Mouse (Mus musculus) CH12.LX (cell line): ENCODE measurements around the gene Gse1. TPM values are rescaled to one million over a fixed set of nuclear protein-coding genes. Genes with fewer than 3 reads are reported as not detected.

ENCODE experiments used
- DNase-seq: peaks from one replicate; pipeline ENCODE4 v3.0.0-alpha.2; 2013; ENCODE audit errors: extremely low read depth
- H3K27ac ChIP-seq: 2 replicates; pipeline ENCODE4 v1.5.1; 2012; ENCODE audit warnings: low read depth, mild to moderate bottlenecking, control low read depth, moderate library complexity; ENCODE audit not compliant: insufficient read depth
- H3K27me3 ChIP-seq: replicated peaks from 2 replicates; pipeline ENCODE3; 2012; ENCODE audit warnings: inconsistent platforms
- H3K36me3 ChIP-seq, 2 experiments: replicated peaks in 1 of 2; 2 replicates each; pipeline versions ENCODE3 to v1.6.1; 2012; ENCODE audit warnings: inconsistent platforms in 1 of 2, low read length in 1 of 2, mild to moderate bottlenecking in 1 of 2, mixed read lengths in 1 of 2, moderate library complexity in 1 of 2; ENCODE audit not compliant: control insufficient read depth in 1 of 2, insufficient read depth in 1 of 2
- H3K4me1 ChIP-seq, 2 experiments: 2 replicates each; pipeline ENCODE4 v1.6.1; 2012; ENCODE audit warnings: inconsistent platforms in 1 of 2, moderate library complexity in 1 of 2; ENCODE audit not compliant: insufficient read depth in 2 of 2, control insufficient read depth in 1 of 2
- H3K4me2 ChIP-seq: 2 replicates; pipeline ENCODE4 v1.6.1; 2012; ENCODE audit warnings: low read depth, mild to moderate bottlenecking, control low read depth; ENCODE audit not compliant: poor library complexity, insufficient read depth, severe bottlenecking
- H3K4me3 ChIP-seq, 3 experiments: fragments of 150-350 bp in 1 of 3; sonication (generic) in 1 of 3; replicated peaks in 1 of 3; 2 replicates each; pipeline versions ENCODE3 to v1.5.1; 2011 to 2012; ENCODE audit warnings: low read depth in 2 of 3, low read length in 2 of 3, mild to moderate bottlenecking in 2 of 3, moderate library complexity in 2 of 3, control low read depth in 1 of 3, improper control_type of control experiment in 1 of 3, inconsistent platforms in 1 of 3, mixed read lengths in 1 of 3; ENCODE audit not compliant: poor library complexity in 1 of 3
- H3K79me2 ChIP-seq: replicated peaks from 2 replicates; pipeline ENCODE4 v1.6.1; 2012; ENCODE audit warnings: mild to moderate bottlenecking, moderate library complexity; ENCODE audit not compliant: control insufficient read depth, poor library complexity, insufficient read depth, severe bottlenecking; ENCODE audit errors: extremely low read depth
- H3K9ac ChIP-seq: 2 replicates; pipeline ENCODE4 v1.6.1; 2012; ENCODE audit warnings: low read depth, mild to moderate bottlenecking, control low read depth, moderate library complexity; ENCODE audit not compliant: insufficient read depth
- H3K9me3 ChIP-seq: replicated peaks from 2 replicates; pipeline ENCODE3; 2012; ENCODE audit warnings: low read length, inconsistent platforms, mixed read lengths
- BHLHE40 ChIP-seq: IDR thresholded peaks from 2 replicates; pipeline ENCODE4 v1.6.1; 2011; ENCODE audit warnings: mild to moderate bottlenecking, low read depth, low read length, improper control_type of control experiment
- E2F4 ChIP-seq: IDR thresholded peaks from 2 replicates; pipeline ENCODE4 v1.6.1; 2011; ENCODE audit warnings: low read depth, low read length, improper control_type of control experiment; ENCODE audit not compliant: insufficient replicate concordance
- ELF1 ChIP-seq: IDR thresholded peaks from 2 replicates; pipeline ENCODE4 v1.6.1; 2014; ENCODE audit warnings: low read depth, mild to moderate bottlenecking, inconsistent platforms, low read length, improper control_type of control experiment
- EP300 ChIP-seq: IDR thresholded peaks from 2 replicates; pipeline ENCODE4 v1.6.1; 2011; ENCODE audit warnings: low read length, improper control_type of control experiment
- ETS1 ChIP-seq: conservative IDR thresholded peaks from 2 replicates; pipeline ENCODE4 v1.6.1; 2012; ENCODE audit warnings: low read depth, mild to moderate bottlenecking, inconsistent platforms, low read length, improper control_type of control experiment, moderate library complexity
- IRF4 ChIP-seq: IDR thresholded peaks from 2 replicates; pipeline ENCODE4 v1.6.1; 2014; ENCODE audit warnings: low read depth, mild to moderate bottlenecking, inconsistent platforms, low read length, improper control_type of control experiment
- JUN ChIP-seq: IDR thresholded peaks from 2 replicates; pipeline ENCODE4 v1.6.1; 2011; ENCODE audit warnings: low read depth, mild to moderate bottlenecking, low read length, improper control_type of control experiment, moderate library complexity; ENCODE audit not compliant: insufficient read depth
- JUND ChIP-seq: conservative IDR thresholded peaks from 2 replicates; pipeline ENCODE4 v1.6.1; 2011; ENCODE audit warnings: low read depth, low read length, improper control_type of control experiment
- MAX ChIP-seq: IDR thresholded peaks from 2 replicates; pipeline ENCODE4 v1.6.1; 2011; ENCODE audit warnings: low read length, improper control_type of control experiment
- MAZ ChIP-seq: IDR thresholded peaks from 2 replicates; pipeline ENCODE4 v1.6.1; 2012; ENCODE audit warnings: low read depth, mild to moderate bottlenecking, inconsistent platforms, low read length, improper control_type of control experiment, moderate library complexity
- MXI1 ChIP-seq: IDR thresholded peaks from 2 replicates; pipeline ENCODE4 v1.6.1; 2011; ENCODE audit warnings: mild to moderate bottlenecking, low read depth, low read length, improper control_type of control experiment
- NELFE ChIP-seq: IDR thresholded peaks from 2 replicates; pipeline ENCODE4 v1.6.1; 2011; ENCODE audit warnings: low read depth, low read length, improper control_type of control experiment
- NRF1 ChIP-seq: IDR thresholded peaks from 2 replicates; pipeline ENCODE4 v1.6.1; 2014; ENCODE audit warnings: low read depth, mild to moderate bottlenecking, inconsistent platforms, low read length, improper control_type of control experiment, moderate library complexity
- POLR2A ChIP-seq: IDR thresholded peaks from 2 replicates; pipeline ENCODE4 v1.6.1; 2011; ENCODE audit warnings: low read depth, mild to moderate bottlenecking, improper control_type of control experiment, low read length
- POLR2AphosphoS2 ChIP-seq: IDR thresholded peaks from 2 replicates; pipeline ENCODE4 v1.6.1; 2011; ENCODE audit warnings: low read depth, low read length, improper control_type of control experiment
- RAD21 ChIP-seq: IDR thresholded peaks from 2 replicates; pipeline ENCODE4 v1.6.1; 2011; ENCODE audit warnings: low read depth, mild to moderate bottlenecking, low read length, improper control_type of control experiment, moderate library complexity
- RCOR1 ChIP-seq: conservative IDR thresholded peaks from 2 replicates; pipeline ENCODE4 v1.6.1; 2012; ENCODE audit warnings: low read depth, mild to moderate bottlenecking, inconsistent platforms, low read length, improper control_type of control experiment
- SIN3A ChIP-seq: IDR thresholded peaks from 2 replicates; pipeline ENCODE4 v1.6.1; 2012; ENCODE audit warnings: low read length, improper control_type of control experiment, inconsistent platforms
- SMC3 ChIP-seq: IDR thresholded peaks from 2 replicates; pipeline ENCODE4 v1.6.1; 2011; ENCODE audit warnings: low read depth, low read length, improper control_type of control experiment
- USF1 ChIP-seq: IDR thresholded peaks from 2 replicates; pipeline ENCODE4 v1.6.1; 2014; ENCODE audit warnings: low read depth, mild to moderate bottlenecking, inconsistent platforms, low read length, improper control_type of control experiment
- USF2 ChIP-seq: conservative IDR thresholded peaks from 2 replicates; pipeline ENCODE4 v1.6.1; 2011; ENCODE audit warnings: low read depth, low read length, improper control_type of control experiment
- ZC3H11A ChIP-seq: IDR thresholded peaks from 2 replicates; pipeline ENCODE4 v1.6.1; 2012; ENCODE audit warnings: low read depth, mild to moderate bottlenecking, inconsistent platforms, low read length, improper control_type of control experiment
- ZKSCAN1 ChIP-seq: IDR thresholded peaks from 2 replicates; pipeline ENCODE4 v1.6.1; 2012; ENCODE audit warnings: low read depth, inconsistent platforms, low read length, improper control_type of control experiment, borderline replicate concordance
- ZMIZ1 ChIP-seq: IDR thresholded peaks from 2 replicates; pipeline ENCODE4 v1.6.1; 2012; ENCODE audit warnings: low read depth, mild to moderate bottlenecking, inconsistent platforms, low read length, improper control_type of control experiment
- ZNF384 ChIP-seq: IDR thresholded peaks from 2 replicates; pipeline ENCODE4 v1.6.1; 2012; ENCODE audit warnings: low read depth, low read length, improper control_type of control experiment, inconsistent platforms
- dilution Hi-C: fragments of 300-500 bp; cut with MboI; formaldehyde crosslinking; loops from 2 replicates; pipeline ENCODE4 v1.14.3; 2020; ENCODE audit warnings: low sequenced_read_pairs; ENCODE audit not compliant: extremely low pct_unique_long_range_greater_than_20kb, extremely low pct_ligation_motif_present
- in situ Hi-C: fragments of 300-500 bp; cut with MboI; formaldehyde crosslinking; loops from 3 replicates; pipeline ENCODE4 v1.14.3; 2019; ENCODE audit warnings: low sequenced_read_pairs, low pct_ligation_motif_present, low pct_unique_long_range_greater_than_20kb, mixed read lengths
- polyA plus RNA-seq: library from polyadenylated mRNA; unstranded; fragments of >175 nt; gene quantifications from 2 replicates; pipeline ENCODE4 v1.2.1, GENCODE M21; 2012; ENCODE audit warnings: low read depth; ENCODE audit not compliant: insufficient read length
- total RNA-seq, 2 experiments: library from RNA; depleted of rRNA; stranded (reverse); fragments of 300-350 nt in 1 of 2; fragments of >200 nt in 1 of 2; gene quantifications; 2 replicates each; pipeline ENCODE4 v1.2.3; 2012 to 2014

The Gse1 gene
- total and polyA plus RNA-seq, 3 experiments = 1.3 to 9.8 (median 8.5) TPM

- TF ChIP-seq NRF1 (no peak), MXI1 (no peak), USF1 (no peak), IRF4 (0 out of 2 replicates have a peak, but pooled peaks have one; percentile 14), ZC3H11A (no peak)
Observed at GRCm38 (mm10) chr8:120607885-120608284, 379.6 kb downstream of the Gse1 start (continued).

GRCm38 (mm10) chr8:120610824-120611223 lies 382.6 kb downstream of the Gse1 start:
- Histone ChIP-seq H3K79me2 (no peaks in the 10 kb centered on the region), H3K4me1 (peaks cover 7 to 14% of the 10 kb centered on the region in 2 experiments), H3K9me3 (peaks cover 8% of the 10 kb centered on the region), H3K27me3 (peaks cover 56% of the 10 kb centered on the region), H3K9ac (no peak overlapping the region), H3K4me3 (no peak overlapping the region), H3K36me3 (no peaks in the 10 kb centered on the region), H3K27ac (no peak overlapping the region), H3K4me2 (no peak overlapping the region)
- in situ Hi-C loops (loop anchor here (5.0 to 10.0 kb wide), 2 partner anchors 279 to 426 kb away; no protein-coding TSS in a partner anchor), dilution Hi-C loops (no loop called here)
- no peak for DNase-seq
- TF ChIP-seq ZKSCAN1 (no peak), RAD21 (no peak), USF1 (no peak), NELFE (no peak), SMC3 (no peak), E2F4 (no peak), MAX (no peak), SIN3A (no peak), NRF1 (no peak), BHLHE40 (no peak), JUN (no peak), ETS1 (no peak), EP300 (no peak), JUND (no peak), RCOR1 (no peak), POLR2AphosphoS2 (no peak)

- dilution Hi-C loops = no loop called here
Observed at GRCm38 (mm10) chr8:120614491-120614890, 386.2 kb downstream of the Gse1 start.

More at GRCm38 (mm10) chr8:120614491-120614890, 386.2 kb downstream of the Gse1 start:
- Histone ChIP-seq H3K4me2 (no peak overlapping the region), H3K4me1 (no peaks in the 10 kb centered on the region), H3K79me2 (no peaks in the 10 kb centered on the region), H3K4me3 (no peak overlapping the region), H3K36me3 (no peaks in the 10 kb centered on the region), H3K27ac (no peak overlapping the region), H3K9ac (no peak overlapping the region), H3K9me3 (peaks cover 8% of the 10 kb centered on the region), H3K27me3 (peaks cover 49% of the 10 kb centered on the region)
- in situ Hi-C loops = loop anchor here (5.0 to 10.0 kb wide), 2 partner anchors 282 to 430 kb away; no protein-coding TSS in a partner anchor
- no peak for TF ChIP-seq NELFE
- TF ChIP-seq POLR2A = no peak
- TF ChIP-seq ELF1 = no peak
- TF ChIP-seq ZC3H11A = no peak
- no peak for TF ChIP-seq ZNF384
- no peak for TF ChIP-seq MAX
- no peak for TF ChIP-seq SMC3
- TF ChIP-seq EP300 = no peak
- TF ChIP-seq JUND = no peak
- no peak for TF ChIP-seq JUN
- no peak for TF ChIP-seq ZKSCAN1
- TF ChIP-seq USF2 = no peak
- TF ChIP-seq SIN3A = no peak
- no peak for TF ChIP-seq BHLHE40
- no peak for TF ChIP-seq MAZ
- no peak for TF ChIP-seq E2F4
- TF ChIP-seq ZMIZ1 = no peak
- no peak for DNase-seq
